Mouse (Mus musculus): Measurements from ENCODE around the gene Slx1b.

Slx1b gene

GRCm38 (mm10) chr7:126676631-126677220 lies 18.9 kb downstream of the Slx1b start:
- no peak for DNase-seq (ENCODE audit: low read depth, low spot score)

- DNase-seq (ENCODE audit: low read depth, low spot score) = no peak
These were observed 19.4 kb downstream of the Slx1b start, which contains the start of gene Sult1a1 for GRCm38 (mm10) chr7:126676207-126676606. Gene Sult1a1 (minus strand): TSS chr7:126676432.

DNA sequence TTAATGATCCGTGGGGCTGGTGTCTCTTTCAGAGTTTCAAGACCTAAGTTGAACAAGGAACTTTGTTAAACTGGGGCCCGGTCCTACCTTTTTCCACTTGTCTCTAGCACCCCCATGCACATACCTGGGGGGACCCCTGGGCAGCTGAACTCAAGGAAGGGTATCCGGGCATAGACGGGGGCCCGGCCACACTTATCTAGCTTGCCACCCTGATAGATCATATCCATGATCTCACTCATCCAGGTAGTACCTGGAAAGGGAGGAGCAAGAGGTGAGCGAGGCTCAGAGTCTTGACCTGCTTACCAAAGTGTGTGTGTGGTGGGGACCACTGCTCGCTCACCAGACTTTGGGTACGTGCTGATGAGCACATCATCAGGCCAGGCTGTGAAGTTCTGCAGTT lies 20.5 kb downstream of the Slx1b start:
- no peak for DNase-seq (ENCODE audit: low read depth, low spot score)

GRCm38 (mm10) chr7:126672111-126672510 lies 23.5 kb downstream of the Slx1b start:
- no peak for DNase-seq (ENCODE audit: low read depth, low spot score)

DNA sequence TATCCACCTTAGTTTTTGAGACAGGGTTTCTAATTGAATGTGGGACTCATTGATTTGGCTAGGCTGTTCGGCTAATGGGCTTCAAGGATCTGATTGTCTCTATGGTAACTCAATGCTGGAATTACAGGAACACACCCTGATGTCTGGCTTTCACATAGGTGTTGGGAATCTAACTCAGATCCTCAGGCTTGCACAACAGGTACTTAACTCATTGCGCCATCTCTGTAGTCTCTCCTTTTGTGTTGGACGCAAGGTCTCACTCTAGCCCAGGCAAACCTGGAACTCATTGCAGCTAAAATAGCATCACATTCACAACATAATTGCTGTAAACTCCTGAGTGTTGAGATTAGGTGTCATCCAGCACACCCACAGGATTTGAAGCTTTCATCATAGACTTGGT lies 25.4 kb downstream of the Slx1b start:
- no peak for DNase-seq (ENCODE audit: low read depth, low spot score)

DNA sequence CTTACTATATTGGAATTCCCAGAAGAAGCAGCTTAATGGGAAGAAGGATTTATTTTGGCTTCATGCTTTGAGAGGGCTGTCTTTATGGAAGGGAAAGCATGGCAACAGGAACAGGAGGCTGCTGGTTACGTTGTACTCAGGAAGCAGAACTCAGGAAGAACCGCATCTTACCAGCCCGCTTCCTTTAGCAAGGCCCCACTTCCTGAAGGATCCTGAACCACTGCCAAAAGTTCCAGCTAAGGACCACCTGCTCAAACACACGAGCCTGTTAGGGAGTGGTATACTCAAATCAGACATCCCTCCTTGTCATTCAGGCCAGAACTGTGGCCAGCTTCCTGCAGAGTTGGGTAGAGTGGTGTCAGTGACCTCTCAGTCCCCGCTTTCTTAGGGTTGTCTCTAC lies 27.1 kb downstream of the Slx1b start:
- DNase-seq (ENCODE audit: low read depth, low spot score) = no peak

- DNase-seq (ENCODE audit: low read depth, low spot score) = no peak
These were observed 28.0 kb downstream of the Slx1b start for GRCm38 (mm10) chr7:126667495-126668090.

GRCm38 (mm10) chr7:126665269-126665668 lies 30.3 kb downstream of the Slx1b start:
- no peak for DNase-seq (ENCODE audit: low read depth, low spot score)

DNA sequence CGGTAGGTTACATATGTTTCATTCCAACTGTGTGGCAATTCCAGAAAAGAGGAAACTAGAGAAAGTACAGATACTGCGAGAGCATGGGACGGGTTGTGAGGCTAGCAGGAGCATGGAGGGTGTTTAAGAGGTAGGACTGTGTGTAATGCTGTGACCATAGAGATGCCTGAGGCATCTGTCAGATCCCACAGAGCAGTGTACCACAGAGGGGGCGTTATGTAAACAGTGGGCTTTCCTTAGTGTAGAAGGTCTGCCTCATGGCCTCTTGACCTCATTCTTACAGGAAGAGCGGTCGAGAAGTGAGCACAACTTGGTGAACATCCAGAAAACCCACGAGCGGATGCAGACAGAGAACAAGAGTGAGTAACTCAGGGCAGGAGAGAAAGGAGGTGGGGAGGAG lies 31.9 kb downstream of the Slx1b start:
- DNase-seq (ENCODE audit: low read depth, low spot score) = no peak

DNA sequence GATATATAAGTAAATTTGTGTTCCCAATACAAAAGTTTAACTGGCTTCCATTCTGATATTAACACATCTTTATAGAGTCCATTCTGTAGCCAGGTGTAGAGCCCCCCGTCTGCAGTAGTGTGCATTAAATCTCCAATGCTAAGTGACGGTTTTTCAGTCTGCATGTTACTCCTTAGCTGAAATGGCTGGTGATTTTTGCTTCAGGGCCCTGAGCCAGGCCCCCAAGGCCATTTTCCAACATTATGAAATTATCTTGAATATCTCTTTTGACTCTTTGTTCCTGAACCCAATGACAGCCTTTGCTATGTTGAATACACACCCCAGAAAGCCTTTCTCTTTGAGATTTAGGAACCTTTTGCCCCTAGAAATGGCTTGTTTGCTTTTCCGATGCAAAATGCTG lies 35.8 kb downstream of the Slx1b start:
- no peak for DNase-seq (ENCODE audit: low read depth, low spot score)

DNA sequence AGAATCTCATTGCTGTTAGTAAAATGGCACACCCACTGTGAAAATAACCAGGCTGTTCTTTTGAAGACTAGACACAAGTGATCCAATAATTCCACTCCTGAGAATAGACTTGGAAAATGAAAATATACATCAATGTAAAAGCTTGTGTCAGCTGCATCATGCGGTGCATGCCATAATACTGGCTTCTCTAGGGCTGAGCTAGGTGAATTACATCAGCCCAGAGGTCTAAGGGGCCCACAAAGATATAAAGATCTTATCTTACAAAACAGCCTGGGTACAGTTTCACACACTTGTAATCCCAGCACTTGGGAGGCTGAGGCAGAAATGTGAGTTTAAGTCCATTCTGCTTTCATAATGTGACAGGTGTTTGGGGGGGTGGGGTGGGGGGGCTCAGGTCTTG lies 38.1 kb downstream of the Slx1b start:
- DNase-seq (ENCODE audit: low read depth, low spot score) = no peak

DNA sequence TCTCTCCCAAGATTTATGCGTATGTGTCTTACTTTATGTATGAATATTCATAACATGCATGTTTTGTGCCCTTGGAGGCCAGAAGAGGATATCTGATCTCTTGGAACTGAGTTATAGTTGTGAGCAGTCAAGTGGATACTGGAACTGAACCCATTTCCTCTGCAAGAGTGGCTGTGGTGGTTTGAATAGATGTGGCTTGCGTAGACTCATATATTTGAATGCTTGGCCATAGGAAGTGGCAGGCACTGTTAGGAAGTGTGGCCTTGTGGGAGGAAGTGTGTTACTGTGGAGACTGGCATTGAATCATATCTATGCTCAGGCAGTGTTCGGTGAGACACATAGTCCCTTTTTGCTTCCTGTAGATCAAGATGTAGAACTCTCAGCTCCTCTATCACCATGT lies 39.9 kb downstream of the Slx1b start:
- no peak for DNase-seq (ENCODE audit: low read depth, low spot score)

DNA sequence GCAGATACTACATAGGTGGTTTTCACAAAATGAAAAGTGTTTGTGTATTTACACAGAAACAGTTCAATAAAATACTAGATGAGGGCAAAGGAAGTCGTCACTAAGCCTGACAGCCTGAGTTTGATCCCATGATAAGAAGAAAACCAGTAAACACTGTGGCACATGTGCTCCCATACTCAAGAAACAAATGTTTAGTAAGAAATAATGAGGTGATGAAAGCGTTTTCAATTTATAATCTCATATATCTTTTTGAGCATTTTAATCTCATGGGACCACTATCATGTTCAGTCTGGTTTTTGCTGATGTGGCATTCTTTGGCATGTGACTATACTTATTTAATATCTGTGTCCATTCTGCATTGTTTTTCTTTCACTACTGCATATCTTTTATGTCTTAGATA lies 41.6 kb downstream of the Slx1b start:
- DNase-seq (ENCODE audit: low read depth, low spot score) = no peak

GRCm38 (mm10) chr7:126650852-126651251 lies 44.7 kb downstream of the Slx1b start:
- no peak for DNase-seq (ENCODE audit: low read depth, low spot score)

DNA sequence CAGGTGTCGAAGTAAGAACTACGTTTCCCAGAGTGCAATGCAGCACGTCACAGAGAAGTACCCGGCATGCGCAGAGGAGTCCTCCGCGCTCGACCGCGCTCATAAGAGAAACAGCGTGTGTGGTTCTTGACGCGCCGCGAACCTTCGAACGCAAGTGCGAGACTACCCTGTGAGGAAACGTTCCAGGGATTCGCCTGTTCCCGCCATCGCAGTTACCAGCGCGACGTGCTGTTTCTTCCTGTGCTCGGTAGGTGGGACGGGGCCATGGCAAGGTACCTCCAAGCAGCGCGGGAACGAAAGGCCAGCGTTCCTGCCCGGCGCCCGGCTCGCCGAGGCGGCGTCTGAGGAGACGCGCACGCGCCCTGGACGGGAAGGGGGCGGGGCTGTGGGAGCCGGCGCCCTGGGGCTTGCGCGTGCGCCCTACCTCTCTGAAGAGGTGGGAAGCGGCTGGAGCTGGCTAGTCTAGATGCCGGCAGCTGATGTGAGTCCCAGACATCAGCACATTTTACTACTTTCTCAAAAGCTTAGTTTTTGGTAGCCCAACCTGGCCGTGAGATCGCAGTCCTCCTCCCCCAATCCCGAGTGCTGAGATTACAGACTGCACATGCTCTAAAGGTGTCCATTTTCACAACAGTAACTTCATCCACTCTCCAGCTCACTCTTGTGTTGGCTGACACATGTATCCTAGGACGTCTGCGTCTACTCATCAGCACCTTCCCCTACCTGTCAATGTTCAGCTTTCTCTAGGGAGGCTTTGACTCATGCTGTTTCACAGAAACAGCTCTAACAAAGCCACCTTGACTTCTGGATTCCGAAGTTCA lies 46.1 kb downstream of the Slx1b start, which contains the start of gene Sgf29:
TSS of gene Sgf29 (plus strand) at position 79 of the 821 bp plus-strand sequence.
- peak; percentile 87 for DNase-seq (ENCODE audit: low read depth, low spot score)

DNA sequence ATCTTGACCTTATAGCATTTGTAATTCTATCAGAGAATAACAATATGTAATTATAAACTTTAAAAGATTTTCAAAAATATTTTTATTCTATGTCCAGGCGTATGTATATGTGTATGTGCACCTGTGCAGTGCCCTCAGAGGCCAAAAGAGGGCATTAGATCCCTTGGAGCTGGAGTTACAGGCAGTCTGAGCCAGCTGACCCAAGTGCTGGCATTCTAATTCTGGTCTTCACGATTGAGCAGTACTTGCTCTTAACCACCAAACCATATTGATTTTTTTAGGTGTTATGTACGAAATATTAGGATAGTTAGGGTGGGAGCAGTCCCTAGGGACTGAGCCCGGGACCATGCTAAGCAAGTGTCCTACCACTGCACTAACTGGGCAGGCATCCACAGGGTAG lies 47.1 kb downstream of the Slx1b start:
- DNase-seq (ENCODE audit: low read depth, low spot score) = no peak

DNA sequence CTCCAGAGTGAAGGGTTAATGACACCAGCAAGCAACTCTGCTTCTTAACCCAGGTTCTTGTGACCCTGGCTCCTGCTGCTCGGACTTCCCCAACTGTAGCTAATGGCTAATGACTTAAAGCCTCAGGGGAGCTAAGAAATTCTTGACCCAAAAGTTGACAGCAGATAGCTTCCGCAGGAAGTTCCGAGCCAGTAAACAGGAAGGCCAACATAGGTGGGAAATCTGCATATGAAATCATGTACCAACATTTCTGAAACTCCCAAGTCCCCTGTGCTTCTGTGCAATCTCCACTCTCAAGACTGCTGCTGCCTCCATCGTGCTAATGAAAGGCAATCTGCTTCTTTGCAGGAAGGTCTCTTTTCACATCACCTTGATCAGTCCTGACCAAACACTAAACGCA lies 49.9 kb downstream of the Slx1b start:
- DNase-seq (ENCODE audit: low read depth, low spot score) = no peak

GRCm38 (mm10) chr7:126644914-126645313 lies 50.7 kb downstream of the Slx1b start:
- no peak for DNase-seq (ENCODE audit: low read depth, low spot score)

GRCm38 (mm10) chr7:126644345-126644744 lies 51.2 kb downstream of the Slx1b start:
- no peak for DNase-seq (ENCODE audit: low read depth, low spot score)

DNA sequence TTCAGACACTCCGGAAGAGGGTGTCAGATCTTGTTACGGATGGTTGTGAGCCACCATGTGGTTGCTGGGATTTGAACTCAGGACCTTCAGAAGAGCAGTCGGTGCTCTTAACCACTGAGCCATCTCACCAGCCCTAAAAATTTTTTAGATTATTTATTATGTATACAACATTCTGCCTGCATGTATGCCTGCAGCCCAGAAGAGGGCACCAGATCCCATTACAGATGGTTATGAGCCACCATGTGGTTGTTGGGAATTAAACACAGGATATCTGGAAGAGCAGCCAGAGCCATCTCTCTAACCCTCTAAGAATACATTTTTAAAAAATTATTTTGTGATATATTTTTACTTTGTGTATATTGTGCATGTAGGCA lies 52.4 kb downstream of the Slx1b start:
- DNase-seq (ENCODE audit: low read depth, low spot score) = peak; percentile 16

- DNase-seq (ENCODE audit: low read depth, low spot score) = no peak
These were observed 52.9 kb downstream of the Slx1b start for GRCm38 (mm10) chr7:126642545-126643243.
